Comparison of ENCODE assay signal across 8 mouse cellular contexts in the genomic region with DNA sequence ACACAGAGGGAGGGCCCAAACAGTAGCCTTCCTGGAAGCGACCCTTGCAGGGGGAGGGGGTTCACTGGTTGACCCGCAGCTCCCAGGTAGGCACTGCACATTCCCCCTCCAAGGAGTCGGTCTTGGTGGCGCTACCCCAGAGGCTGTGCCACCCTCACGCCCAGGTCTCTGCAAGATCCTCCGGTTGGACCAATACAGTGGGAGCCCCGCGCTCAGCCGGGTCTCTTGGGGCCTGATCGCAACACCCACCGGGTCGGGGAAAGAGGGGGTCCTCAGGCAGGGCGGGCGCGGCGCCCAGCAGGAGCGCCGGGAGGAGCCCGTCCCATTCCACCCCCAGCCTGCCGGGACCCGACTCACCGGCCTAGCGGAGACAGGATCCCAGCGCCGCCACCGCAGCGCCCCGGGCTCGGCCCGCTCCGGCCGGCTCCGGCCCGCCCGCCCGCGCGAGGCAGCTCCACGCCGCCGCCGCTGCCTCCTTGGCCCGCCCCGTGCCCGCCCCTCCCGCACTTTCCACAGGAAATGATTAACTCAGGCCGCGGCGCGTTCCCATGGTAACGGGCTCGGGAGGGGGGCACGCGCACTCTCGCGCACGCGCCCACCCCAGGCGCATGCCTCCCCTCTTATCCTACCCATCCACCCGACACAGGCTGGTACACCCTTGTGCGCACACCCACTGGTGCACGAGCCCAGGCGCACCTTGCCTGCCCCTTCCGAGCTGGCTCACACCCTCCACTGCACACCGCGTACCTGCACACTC.
DNase-seq lines count a peak whose midpoint lies in the region; ATAC-seq and TF ChIP-seq lines count a peak whose summit lies in the region.

No protein-coding gene starts in this region.

- no peaks in the 10 kb centered on the region for H3K9me3 ChIP-seq in forebrain, embryonic 11.5 days (ENCODE audit: control insufficient read depth, low read length)
- no peaks in the 10 kb centered on the region for H3K9me3 ChIP-seq in heart, embryonic 16.5 days (replicated peaks; ENCODE audit: control insufficient read depth, low read length)
- no peaks in the 10 kb centered on the region for H3K9me3 ChIP-seq in liver, embryonic 13.5 days (replicated peaks)

- under 1% methylated on average over 65 of the region's 66 CpGs for WGBS in forebrain, embryonic 11.5 days
- under 1% methylated on average over 65 of the region's 66 CpGs for WGBS in heart, embryonic 16.5 days
- 1% methylated on average over 60 of the region's 66 CpGs for WGBS in liver, embryonic 13.5 days (ENCODE audit: insufficient replicate concordance)

- TF ChIP-seq CTCF in brain, embryonic 14.5 days (IDR thresholded peaks at IDR 0.05; ENCODE audit: borderline replicate concordance, extremely low read depth, insufficient read depth, insufficient read length): no peak
- no peak for TF ChIP-seq CTCF in testis, adult 2 months (IDR thresholded peaks at IDR 0.05; ENCODE audit: control insufficient read depth, insufficient read depth, insufficient replicate concordance, low read depth, low read length)

- peak overlapping the region; percentile 61 for H3K4me3 ChIP-seq in forebrain, embryonic 11.5 days (ENCODE audit: low read depth, low read length)
- peak overlapping the region; percentile 63 for H3K4me3 ChIP-seq in heart, embryonic 16.5 days (ENCODE audit: low read length)
- H3K4me3 ChIP-seq in liver, embryonic 13.5 days (replicated peaks): peak overlapping the region; percentile 61
- H3K4me3 ChIP-seq in testis, adult 2 months (ENCODE audit: control insufficient read depth, low read depth, low read length): peak overlapping the region; percentile 92

- H3K27ac ChIP-seq in forebrain, embryonic 11.5 days (ENCODE audit: low read depth, low read length): no peak overlapping the region
- peak overlapping the region; percentile 72 for H3K27ac ChIP-seq in heart, embryonic 16.5 days (ENCODE audit: low read length)
- no peak overlapping the region; the same call in none of the 2 replicates for H3K27ac ChIP-seq in liver, embryonic 13.5 days
- peak overlapping the region; percentile 18; the same call in 1 of the 2 replicates for H3K27ac ChIP-seq in testis, adult 2 months (ENCODE audit: control insufficient read depth, insufficient read depth, low read depth, low read length)

- ATAC-seq in forebrain, embryonic 11.5 days (replicated peaks; ENCODE audit: low FRiP score): peak; percentile 71
- peak; percentile 43 for ATAC-seq in heart, embryonic 16.5 days (replicated peaks; ENCODE audit: extremely low read depth, insufficient read depth, low FRiP score)
- peak; percentile 18 for ATAC-seq in liver, embryonic 13.5 days (ENCODE audit: low read depth)

- H3K27me3 ChIP-seq in forebrain, embryonic 11.5 days (ENCODE audit: control insufficient read depth, insufficient read depth, low read length): peaks cover 4% of the 10 kb centered on the region
- H3K27me3 ChIP-seq in heart, embryonic 16.5 days (ENCODE audit: control insufficient read depth, insufficient read depth, low read length): no peaks in the 10 kb centered on the region
- H3K27me3 ChIP-seq in liver, embryonic 13.5 days: peaks cover 59% of the 10 kb centered on the region
- no peaks in the 10 kb centered on the region for H3K27me3 ChIP-seq in testis, adult 2 months (ENCODE audit: control insufficient read depth, insufficient read depth, low read length)

- H3K36me3 ChIP-seq in forebrain, embryonic 11.5 days (ENCODE audit: control insufficient read depth, insufficient read depth, low read length): no peaks in the 10 kb centered on the region
- no peaks in the 10 kb centered on the region for H3K36me3 ChIP-seq in heart, embryonic 16.5 days (ENCODE audit: control insufficient read depth, insufficient read depth)
- H3K36me3 ChIP-seq in liver, embryonic 13.5 days: no peaks in the 10 kb centered on the region
- H3K36me3 ChIP-seq in testis, adult 2 months (ENCODE audit: control insufficient read depth, insufficient read depth, low read length): no peaks in the 10 kb centered on the region

- peaks cover 20% of the 10 kb centered on the region for H3K4me1 ChIP-seq in forebrain, embryonic 11.5 days (replicated peaks; ENCODE audit: control insufficient read depth, insufficient read depth, low read length)
- H3K4me1 ChIP-seq in heart, embryonic 16.5 days (ENCODE audit: control insufficient read depth, insufficient read depth, low read length): peaks cover 46% of the 10 kb centered on the region
- peaks cover 47% of the 10 kb centered on the region for H3K4me1 ChIP-seq in liver, embryonic 13.5 days (replicated peaks)
- H3K4me1 ChIP-seq in testis, adult 2 months (ENCODE audit: control insufficient read depth, insufficient read depth, low read length): peaks cover 36% of the 10 kb centered on the region

- TF ChIP-seq POLR2A in brain, embryonic 14.5 days (IDR thresholded peaks at IDR 0.05; ENCODE audit: borderline replicate concordance, extremely low read depth, insufficient read depth, insufficient read length, poor library complexity, severe bottlenecking): no peak
- TF ChIP-seq POLR2A in testis, adult 2 months (IDR thresholded peaks at IDR 0.05; ENCODE audit: control insufficient read depth, low read depth, low read length): 0 out of 2 replicates have a peak, but pooled peaks have one; percentile 36

- H3K9ac ChIP-seq in forebrain, embryonic 11.5 days (ENCODE audit: low read length): peak overlapping the region; percentile 72
- H3K9ac ChIP-seq in heart, embryonic 16.5 days (ENCODE audit: low read length): peak overlapping the region; percentile 86
- peak overlapping the region; percentile 70 for H3K9ac ChIP-seq in liver, embryonic 13.5 days

- peak; percentile 77 for DNase-seq in CD4-positive, CD25-positive, alpha-beta regulatory T cell, adult 2 months (ENCODE audit: low read depth, low spot score)
- DNase-seq in brain, embryonic 14.5 days (ENCODE audit: low read depth): peak; percentile 91
- DNase-seq in forebrain, embryonic 11.5 days (ENCODE audit: low spot score): peak; percentile 81
- DNase-seq in kidney, postnatal 25 days: peak; percentile 92
- no peak for DNase-seq in liver, embryonic 13.5 days
- peak; percentile 70 for DNase-seq in neural tube, embryonic 10.5 days (ENCODE audit: extremely low spot score, low spot score)

- H3K4me2 ChIP-seq in forebrain, embryonic 11.5 days (ENCODE audit: low read depth, low read length, severe bottlenecking): peak overlapping the region; percentile 99
- peak overlapping the region; percentile 70 for H3K4me2 ChIP-seq in heart, embryonic 16.5 days (ENCODE audit: low read depth, low read length)
- H3K4me2 ChIP-seq in liver, embryonic 13.5 days: peak overlapping the region; percentile 66

Comparison
In these comparisons a context has a peak if more than half of its experiments do, and no peak if none do; other contexts are left out.
1. ATAC-seq: peak in every context shown above with its lines; median percentile 71 in forebrain, embryonic 11.5 days; 43 in heart, embryonic 16.5 days; 18 in liver, embryonic 13.5 days.
2. H3K27ac ChIP-seq: peak in heart, embryonic 16.5 days (single experiment) and testis, adult 2 months (single experiment); none in forebrain, embryonic 11.5 days (single experiment) and liver, embryonic 13.5 days (single experiment).
3. Peak in every context shown above with its lines, with median percentiles within 50 percentile points of each other: H3K4me2 ChIP-seq, H3K4me3 ChIP-seq and H3K9ac ChIP-seq.